Mouse (Mus musculus) megakaryocyte, adult 5-6 weeks (primary cell): ENCODE results near the gene Adipor2. TPM values are rescaled to one million over a fixed set of nuclear protein-coding genes. Genes with fewer than 3 reads are reported as not detected.

Experiments
- ATAC-seq: 2 replicates; pipeline ENCODE4 v1.8.0; 2016; ENCODE audit warnings: mild to moderate bottlenecking, inconsistent platforms; ENCODE audit not compliant: poor library complexity, severe bottlenecking
- total RNA-seq, 2 experiments: library from RNA; stranded (forward) in 1 of 2; stranded (reverse) in 1 of 2; fragments of 153-499, 151-499 nt in 1 of 2; fragments of 221-1000, 200-1000 nt in 1 of 2; gene quantifications; 2 replicates each; pipeline versions ENCODE4 v1.2.3 to v1.2.4; 2015 to 2017

The Adipor2 gene
- total RNA-seq, 2 experiments from 2014 or later, result 69.9 to 98.6 TPM

GRCm38 (mm10) chr6:119392836-119393235 is 24.7 kb downstream of the Adipor2 start:
- no peak for ATAC-seq

DNA sequence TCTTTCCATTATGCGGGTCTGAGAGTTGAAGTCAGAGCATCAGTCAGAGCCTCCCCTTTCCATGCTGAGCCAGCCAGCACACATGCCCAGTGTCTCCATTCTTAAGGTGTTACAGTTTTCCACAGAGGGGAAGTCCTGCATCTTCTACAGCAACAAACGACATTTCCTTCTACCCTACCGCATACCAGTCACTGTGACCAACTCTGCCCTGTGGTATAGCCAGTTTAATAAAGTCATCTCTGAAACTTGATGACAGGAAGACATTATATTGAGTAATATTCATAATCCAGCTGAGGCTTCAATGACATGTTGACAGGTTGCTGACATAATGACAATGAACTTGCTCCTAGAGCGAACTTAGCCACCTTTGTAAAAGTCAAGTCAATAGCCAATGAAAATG is 26.8 kb downstream of the Adipor2 start:
- peak; percentile 17 for ATAC-seq

GRCm38 (mm10) chr6:119389089-119389488 is 28.4 kb downstream of the Adipor2 start:
- ATAC-seq, result peak; percentile 9

DNA sequence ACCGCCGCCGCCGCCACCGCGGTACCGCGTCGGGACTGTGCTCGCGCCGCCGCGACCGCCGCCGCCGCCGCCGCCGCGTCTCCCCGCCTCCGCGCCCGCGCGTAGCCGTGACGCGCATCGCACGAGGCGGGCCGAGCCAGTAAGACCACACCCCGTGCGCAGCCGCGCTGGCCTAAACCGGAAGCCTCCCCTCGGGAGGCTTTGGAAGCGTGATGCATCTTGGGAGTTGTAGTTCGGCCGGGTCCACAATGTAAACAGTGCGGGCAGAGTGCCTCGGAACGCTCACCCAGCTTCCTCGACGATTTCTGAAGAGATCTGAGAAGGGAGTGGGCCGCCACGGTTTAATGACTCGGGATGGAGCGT is 28.9 kb downstream of the Adipor2 start:
- peak; percentile 94 for ATAC-seq

- peak; percentile 25 for ATAC-seq
Measured at GRCm38 (mm10) chr6:119387801-119388649, 29.5 kb downstream of the Adipor2 start.

GRCm38 (mm10) chr6:119386821-119387220 is 30.7 kb downstream of the Adipor2 start:
- ATAC-seq, result no peak

DNA sequence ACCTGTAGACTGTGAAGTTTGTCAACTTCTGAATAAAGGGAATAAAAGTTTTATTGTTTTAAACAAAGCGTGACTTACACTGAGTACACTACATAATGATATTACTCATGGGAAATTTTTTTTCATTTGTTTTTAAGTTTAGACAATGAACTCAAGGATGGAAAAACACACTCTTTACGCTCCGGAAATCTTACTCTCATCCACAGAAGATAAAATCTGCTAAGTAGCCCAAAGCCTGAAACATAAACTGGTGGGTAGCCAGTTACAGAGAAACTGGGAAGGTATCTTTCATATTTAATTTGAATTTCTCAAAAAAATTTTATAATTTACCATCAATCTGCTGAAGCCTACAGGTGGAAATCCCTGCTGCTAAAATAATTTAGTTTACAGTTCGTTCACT is 31.1 kb downstream of the Adipor2 start:
- ATAC-seq, result no peak

DNA sequence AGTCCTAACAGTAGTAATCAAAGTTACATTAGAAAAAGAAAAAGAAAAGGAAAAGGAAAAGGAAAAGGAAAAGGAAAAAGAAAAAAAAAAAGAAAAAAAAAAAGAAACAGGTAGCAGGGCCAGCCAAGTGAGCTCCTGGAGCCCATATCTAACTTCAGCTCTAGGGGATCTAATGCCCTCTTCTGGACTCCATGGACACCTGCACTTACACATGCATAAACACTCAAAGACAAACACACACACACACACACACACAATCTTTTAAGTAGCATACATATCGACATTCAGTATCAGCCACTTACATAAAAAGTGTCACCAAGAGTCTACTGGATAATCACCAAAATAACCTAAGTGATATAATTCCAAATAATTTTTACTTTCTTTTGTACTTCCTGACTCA is 31.8 kb downstream of the Adipor2 start:
- no peak for ATAC-seq

GRCm38 (mm10) chr6:119378631-119379030 is 38.9 kb downstream of the Adipor2 start:
- no peak for ATAC-seq

DNA sequence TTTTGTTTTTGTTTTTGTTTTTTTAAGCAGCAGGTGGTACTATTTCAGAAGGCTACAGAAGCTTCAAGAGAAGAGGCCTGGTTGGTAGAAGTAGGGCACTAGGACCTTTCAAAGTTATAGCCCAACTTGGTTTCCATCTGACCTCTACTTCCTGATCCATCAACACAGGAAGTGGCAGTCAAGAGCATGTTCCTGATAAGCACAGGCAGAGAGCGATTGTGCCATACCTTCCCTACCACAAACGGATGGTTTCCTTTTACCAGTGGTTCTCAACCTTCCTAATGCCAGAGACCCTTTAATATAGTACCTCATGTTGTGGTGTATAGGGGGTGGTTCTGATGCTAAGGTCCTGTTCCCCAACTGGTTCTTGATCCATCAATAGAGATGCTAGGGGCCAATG is 39.9 kb downstream of the Adipor2 start:
- peak; percentile 89 for ATAC-seq

- ATAC-seq, result no peak
Measured at GRCm38 (mm10) chr6:119375035-119375434, 42.5 kb downstream of the Adipor2 start.

GRCm38 (mm10) chr6:119373000-119373705 is 44.4 kb downstream of the Adipor2 start:
- peak; percentile 61 for ATAC-seq

DNA sequence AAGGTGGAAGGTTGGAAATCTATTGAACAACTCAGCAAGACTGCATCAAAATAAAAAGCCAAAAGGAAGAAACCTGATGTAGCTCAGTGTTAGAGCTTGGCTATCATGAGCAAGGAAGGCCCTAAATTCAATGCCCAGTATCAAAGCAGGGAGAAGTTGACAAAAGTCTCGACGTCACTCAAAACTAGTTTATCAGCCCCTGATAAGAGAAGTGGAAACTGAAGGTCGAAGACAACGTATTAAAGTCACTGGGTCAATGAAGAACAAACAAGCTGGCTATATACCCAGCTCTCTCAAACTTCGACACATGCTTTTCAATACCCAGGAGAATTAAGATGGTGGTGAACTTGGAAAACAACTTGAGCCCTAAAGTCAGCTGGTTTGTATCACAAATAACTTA is 45.3 kb downstream of the Adipor2 start:
- no peak for ATAC-seq

DNA sequence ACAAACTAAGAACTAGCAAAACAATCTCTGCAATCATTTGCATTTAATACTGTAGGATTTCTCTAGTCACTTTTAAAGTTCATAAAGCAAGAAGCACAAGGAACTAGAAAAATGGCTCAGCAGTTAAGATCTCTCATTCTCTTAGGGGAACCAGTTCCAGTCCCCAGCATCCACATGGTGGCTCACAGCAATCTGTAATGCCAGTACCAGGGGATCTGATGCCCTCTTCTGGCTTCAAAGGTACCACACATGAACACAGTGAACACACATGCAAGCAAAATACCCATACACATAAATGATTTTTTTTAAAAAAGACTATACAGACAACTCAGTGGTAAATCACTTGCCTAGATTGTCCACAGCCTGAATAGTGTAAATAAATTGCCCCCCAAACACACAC is 45.9 kb downstream of the Adipor2 start:
- ATAC-seq, result no peak

GRCm38 (mm10) chr6:119367382-119367781 is 50.1 kb downstream of the Adipor2 start:
- no peak for ATAC-seq

GRCm38 (mm10) chr6:119366800-119367199 is 50.7 kb downstream of the Adipor2 start:
- ATAC-seq, result peak; percentile 66

GRCm38 (mm10) chr6:119363593-119363992 is 53.9 kb downstream of the Adipor2 start:
- ATAC-seq, result no peak

DNA sequence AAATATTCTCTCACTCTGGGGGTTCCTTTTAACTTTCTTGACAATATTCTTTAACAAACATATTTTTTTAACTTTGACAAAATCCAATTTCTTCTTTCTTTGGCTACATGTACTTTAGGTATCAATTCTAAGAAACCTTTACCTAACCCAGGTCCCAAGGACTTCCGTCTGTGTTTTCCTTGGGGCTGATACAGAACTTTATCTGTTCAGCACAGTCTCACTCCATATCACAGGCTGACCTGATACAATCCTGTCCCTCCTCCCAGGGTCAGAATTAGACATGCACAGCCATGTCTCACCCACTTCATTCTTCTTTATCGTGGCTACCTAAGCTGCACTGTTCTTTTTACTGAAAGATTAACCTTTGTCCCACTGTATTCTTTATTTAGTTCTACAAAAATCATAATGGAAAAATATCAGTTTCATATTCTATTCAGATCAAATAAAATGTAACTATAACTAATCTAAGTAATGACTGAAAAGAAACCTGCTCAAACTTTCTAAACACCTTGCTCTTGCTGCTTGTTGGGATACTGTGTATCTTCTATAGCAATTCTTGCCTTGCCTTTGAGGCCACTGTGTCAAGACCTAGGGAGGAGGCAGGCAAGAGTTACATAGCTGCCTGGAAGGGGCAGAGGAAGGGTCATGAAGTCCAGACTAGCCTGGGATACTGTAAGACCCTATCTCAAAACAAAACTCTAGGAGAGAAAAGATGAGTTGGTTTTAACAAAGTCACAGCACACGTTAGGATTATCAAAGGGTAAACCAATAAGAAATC is 56.4 kb downstream of the Adipor2 start:
- no peak for ATAC-seq

DNA sequence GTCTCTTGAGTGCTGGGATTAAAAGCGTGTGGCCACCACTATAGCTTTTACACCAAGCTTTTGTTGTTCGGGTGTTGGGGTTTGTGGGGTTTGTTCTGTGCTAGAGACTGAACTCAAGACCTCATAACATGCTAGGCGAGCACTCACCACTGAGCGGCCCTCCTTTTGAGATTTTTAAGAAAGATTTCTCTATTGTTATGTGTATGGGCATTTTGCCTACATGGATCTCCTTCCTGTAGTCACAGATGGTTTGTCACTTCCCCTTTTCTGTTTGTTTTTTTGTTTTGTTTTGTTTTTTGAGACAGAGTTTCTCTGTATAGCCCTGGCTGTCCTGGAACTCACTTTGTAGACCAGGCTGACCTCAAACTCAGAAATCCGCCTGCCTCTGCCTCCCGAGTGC is 57.3 kb downstream of the Adipor2 start:
- ATAC-seq, result peak; percentile 48; the same call in 1 of the 2 replicates

GRCm38 (mm10) chr6:119358020-119358571 is 59.4 kb downstream of the Adipor2 start:
- peak; percentile 51 for ATAC-seq

- no peak for ATAC-seq
Measured at GRCm38 (mm10) chr6:119352501-119352900, 65.0 kb downstream of the Adipor2 start.
